Mouse (Mus musculus) left cerebral cortex, adult 18-20 months (tissue): ENCODE data around the gene Btbd35f12. TPM values are rescaled to one million over a fixed set of nuclear protein-coding genes. Genes with fewer than 3 reads are reported as not detected.
"Not testable (repeated sequence)": the region's sequence is repeated elsewhere in the genome, so short reads cannot be mapped to it uniquely, and the experiment has no call there.

Experiments
- DNase-seq, 2 experiments: peaks; one replicate each; pipeline ENCODE4 v3.0.0; 2021 to 2022; ENCODE audit warnings: low spot score in 2 of 2, mixed read lengths in 1 of 2
- long read RNA-seq, 2 experiments: library from polyadenylated mRNA; stranded (forward); transcript quantifications; one replicate each; pipeline ENCODE4 v2.0.0; 2021
- total RNA-seq, 2 experiments: library from RNA; stranded (reverse); gene quantifications; 2 replicates each; pipeline ENCODE4 v1.2.3; 2021

The Btbd35f12 gene
- total RNA-seq = not detected
- long read RNA-seq, experiment 1 = 0 reads
- long read RNA-seq, experiment 2 = 0 reads

DNA sequence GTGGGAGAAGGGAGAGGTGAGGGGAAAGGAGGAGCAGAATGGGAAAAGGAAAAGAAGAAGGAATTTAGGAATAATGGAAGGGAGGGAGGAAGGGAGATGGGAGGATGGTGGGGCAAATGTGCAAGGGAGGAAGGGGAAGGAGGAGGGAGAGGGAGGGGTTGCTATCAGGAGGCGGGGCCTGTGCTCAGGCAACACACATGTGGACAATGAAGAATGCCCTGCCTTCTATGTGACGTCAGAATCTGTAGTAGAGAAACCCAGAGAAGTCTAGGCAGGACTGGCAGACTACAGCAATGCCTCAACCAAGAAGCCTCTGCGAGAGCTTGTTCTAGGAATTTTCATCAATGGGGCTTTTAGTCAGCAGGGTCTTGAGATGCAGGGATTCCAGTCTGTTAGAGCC is at the start of gene Btbd35f12:
TSS of gene Btbd35f12 (plus strand) at position 301 of the 400 bp plus-strand sequence.
- DNase-seq = not testable (repeated sequence)

DNA sequence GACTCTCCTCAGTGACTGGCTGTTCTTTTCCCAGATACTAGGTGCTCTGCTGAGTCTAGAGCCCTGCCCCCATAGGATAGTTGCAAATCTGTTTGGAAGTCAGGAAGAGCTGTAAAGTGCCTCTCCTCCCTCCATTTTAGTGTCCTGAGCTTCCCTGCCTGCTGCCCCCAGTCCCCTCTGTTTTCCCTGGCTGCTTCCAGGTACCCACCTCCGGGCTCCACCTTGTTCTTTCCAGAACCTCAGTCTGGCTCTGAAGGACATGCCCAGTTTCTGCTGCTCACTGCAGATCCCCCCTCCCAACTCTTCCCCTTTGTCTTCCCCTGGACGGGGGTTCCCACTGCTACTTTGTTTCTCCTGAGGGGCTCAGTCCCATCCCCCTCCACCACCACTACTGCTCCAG is 40.1 kb downstream of the Btbd35f12 start:
- not testable (repeated sequence) for DNase-seq

Other genes starting within 250 kb of the Btbd35f12 start
- gene Spin2-ps6, start 78.5 kb upstream of the Btbd35f12 start, total RNA-seq = not detected